Mouse (Mus musculus) intestine, embryonic 15.5 days (tissue): ENCODE measurements at regions not wholly inside any gene's neighbourhood (a gene's known extent, or its start where the extent isn't known, plus 50 kb on each side); places are given as distances from the start of the nearest gene placed in this dataset.

Source experiments
- ATAC-seq: fragments of 200-750 bp; cut with Nextera tagmentation; 2 replicates; pipeline ENCODE4 v1.8.0; 2017; ENCODE audit warnings: moderate TSS enrichment, moderate library complexity
- H3K27ac ChIP-seq: fragments of 300-500 bp; sonication (generic); 2 replicates; pipeline ENCODE4 v1.5.1; 2015; ENCODE audit warnings: mild to moderate bottlenecking, inconsistent platforms
- H3K27me3 ChIP-seq: fragments of 300-500 bp; sonication (generic); replicated peaks from 2 replicates; pipeline ENCODE4 v1.6.1; 2015; ENCODE audit warnings: inconsistent platforms
- H3K36me3 ChIP-seq: fragments of 300-500 bp; sonication (generic); 2 replicates; pipeline ENCODE4 v1.6.1; 2015; ENCODE audit warnings: inconsistent platforms
- H3K4me1 ChIP-seq: fragments of 300-500 bp; sonication (generic); replicated peaks from 2 replicates; pipeline ENCODE4 v1.6.1; 2015; ENCODE audit warnings: inconsistent platforms
- H3K4me2 ChIP-seq: fragments of 300-500 bp; sonication (generic); replicated peaks from 2 replicates; pipeline ENCODE4 v1.6.1; 2015; ENCODE audit warnings: mild to moderate bottlenecking, inconsistent platforms
- H3K4me3 ChIP-seq: fragments of 300-500 bp; sonication (generic); replicated peaks from 2 replicates; pipeline ENCODE4 v1.5.1; 2015; ENCODE audit warnings: inconsistent platforms
- H3K9ac ChIP-seq: fragments of 300-500 bp; sonication (generic); 2 replicates; pipeline ENCODE4 v1.6.1; 2015; ENCODE audit warnings: inconsistent platforms
- H3K9me3 ChIP-seq: fragments of 300-500 bp; sonication (generic); 2 replicates; pipeline ENCODE4 v1.6.1; 2016; ENCODE audit warnings: inconsistent platforms
- WGBS: fragments of 180-500 bp; shearing (Covaris S2); methylation state at CpG from one replicate; pipeline ENCODE4 v1.1.7; 2015; 5-methylcytosine and 5-hydroxymethylcytosine counted together

DNA sequence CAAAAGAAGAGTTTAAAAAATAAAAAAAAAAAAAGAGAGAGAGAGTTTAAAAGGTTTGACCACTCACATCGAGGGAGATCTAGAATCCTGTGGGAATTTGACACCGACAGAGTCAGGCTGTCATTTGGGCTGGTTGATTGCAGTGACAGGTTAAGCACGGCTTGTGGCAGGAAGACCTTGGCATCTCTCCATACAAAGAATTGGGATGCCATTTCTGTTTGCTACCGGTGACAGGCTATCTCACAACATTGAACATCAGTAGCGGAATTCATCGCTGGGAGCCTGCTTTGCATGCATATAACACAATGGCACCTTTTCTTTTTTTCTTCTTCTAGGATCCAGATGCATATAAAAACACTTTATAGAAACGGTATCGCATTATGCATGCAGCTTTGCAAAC lies 53.7 kb upstream of the Gm26657 start:
- Histone ChIP-seq H3K9me3 (no peaks in the 10 kb centered on the region), H3K9ac (no peak overlapping the region), H3K4me2 (no peak overlapping the region), H3K4me3 (no peak overlapping the region), H3K27me3 (no peaks in the 10 kb centered on the region; the same call in 1 of the 2 replicates), H3K27ac (no peak overlapping the region), H3K36me3 (no peaks in the 10 kb centered on the region), H3K4me1 (0 out of 2 replicates have a peak, but pooled peaks cover 2% of the 10 kb centered on the region)
- no peak for ATAC-seq
- WGBS = 72% methylated on average over 8 of the region's 8 CpGs

DNA sequence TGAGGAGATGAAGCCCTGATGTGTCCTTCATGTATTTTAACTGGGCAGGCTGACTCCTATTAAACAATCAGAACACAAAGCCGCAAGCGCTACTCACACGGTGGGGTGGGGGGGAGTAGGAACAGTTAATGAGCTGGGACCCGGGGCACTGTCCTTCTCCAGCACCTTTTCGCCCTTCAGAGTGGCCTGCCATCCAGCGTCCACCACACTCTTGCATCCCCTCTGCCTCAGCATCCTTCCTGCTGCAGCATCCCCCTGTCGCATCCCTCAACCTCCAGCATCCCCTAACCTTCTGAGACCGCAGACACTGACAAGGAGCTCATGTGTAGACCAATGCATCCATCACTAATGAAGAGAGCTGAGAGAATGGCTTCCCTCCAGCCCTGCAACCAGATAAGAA lies 54.2 kb upstream of the Gm26657 start:
- H3K36me3 ChIP-seq = no peaks in the 10 kb centered on the region
- no peak overlapping the region for H3K4me3 ChIP-seq
- H3K9ac ChIP-seq = no peak overlapping the region
- no peaks in the 10 kb centered on the region; the same call in 1 of the 2 replicates for H3K27me3 ChIP-seq
- WGBS = 53% methylated on average over 8 of the region's 8 CpGs
- no peak for ATAC-seq
- H3K4me1 ChIP-seq = 0 out of 2 replicates have a peak, but pooled peaks cover 2% of the 10 kb centered on the region
- H3K4me2 ChIP-seq = no peak overlapping the region
- no peaks in the 10 kb centered on the region for H3K9me3 ChIP-seq
- H3K27ac ChIP-seq = no peak overlapping the region

DNA sequence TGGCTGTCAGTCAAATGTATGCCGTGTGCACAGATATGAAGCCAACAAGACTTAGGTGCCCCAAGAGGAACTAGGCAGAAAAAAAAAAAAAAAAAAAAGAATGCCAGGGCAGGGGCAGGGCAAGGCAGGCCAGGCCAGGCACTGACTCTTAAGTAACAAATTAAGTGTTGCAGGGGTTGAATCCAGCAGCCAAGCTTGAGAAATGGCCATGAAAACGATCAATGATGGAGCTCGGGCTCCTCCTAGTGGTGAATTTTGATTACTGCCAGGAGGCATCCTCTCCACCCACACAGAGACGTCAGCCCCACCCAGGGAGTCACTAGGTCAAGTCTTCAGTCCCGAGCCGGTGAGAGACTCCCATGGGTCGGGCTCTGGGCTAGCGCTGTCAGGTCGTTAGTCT lies 54.7 kb upstream of the Gm26657 start:
- H3K4me3 ChIP-seq = no peak overlapping the region
- H3K9ac ChIP-seq = no peak overlapping the region
- H3K27me3 ChIP-seq = no peaks in the 10 kb centered on the region; the same call in 1 of the 2 replicates
- no peaks in the 10 kb centered on the region for H3K9me3 ChIP-seq
- 9% methylated on average over 9 of the region's 9 CpGs for WGBS
- H3K36me3 ChIP-seq = no peaks in the 10 kb centered on the region
- 0 out of 2 replicates have a peak, but pooled peaks cover 2% of the 10 kb centered on the region for H3K4me1 ChIP-seq
- no peak overlapping the region for H3K27ac ChIP-seq
- H3K4me2 ChIP-seq = 0 out of 2 replicates have a peak overlapping the region, but pooled peaks have one; percentile 23
- peak; percentile 77 for ATAC-seq

DNA sequence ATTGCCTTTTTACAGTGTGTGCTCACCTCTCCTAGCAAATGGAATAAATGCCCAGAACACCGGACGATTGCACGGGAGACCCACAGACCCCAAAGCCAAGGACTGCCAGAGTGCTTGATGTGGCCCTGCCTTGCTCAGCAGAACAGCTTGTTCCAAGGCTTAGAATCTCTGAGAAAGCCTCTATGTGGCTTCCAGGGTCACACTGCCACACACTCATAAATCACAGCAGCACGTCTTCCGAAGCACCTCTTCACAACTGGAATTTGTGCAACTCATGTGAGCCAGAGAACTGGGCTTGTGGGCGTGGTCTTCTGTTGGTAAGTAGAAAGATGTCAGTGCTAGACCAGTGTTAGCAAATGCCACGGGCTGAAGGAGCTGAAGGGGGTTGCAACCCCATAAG lies 55.8 kb upstream of the Gm26657 start:
- H3K4me1 ChIP-seq = 0 out of 2 replicates have a peak, but pooled peaks cover 2% of the 10 kb centered on the region
- no peak for ATAC-seq
- H3K4me3 ChIP-seq = no peak overlapping the region
- no peak overlapping the region for H3K4me2 ChIP-seq
- no peaks in the 10 kb centered on the region for H3K9me3 ChIP-seq
- no peak overlapping the region for H3K9ac ChIP-seq
- WGBS = 82% methylated on average over 7 of the region's 7 CpGs
- H3K27me3 ChIP-seq = no peaks in the 10 kb centered on the region; the same call in 1 of the 2 replicates
- no peaks in the 10 kb centered on the region for H3K36me3 ChIP-seq
- H3K27ac ChIP-seq = no peak overlapping the region

DNA sequence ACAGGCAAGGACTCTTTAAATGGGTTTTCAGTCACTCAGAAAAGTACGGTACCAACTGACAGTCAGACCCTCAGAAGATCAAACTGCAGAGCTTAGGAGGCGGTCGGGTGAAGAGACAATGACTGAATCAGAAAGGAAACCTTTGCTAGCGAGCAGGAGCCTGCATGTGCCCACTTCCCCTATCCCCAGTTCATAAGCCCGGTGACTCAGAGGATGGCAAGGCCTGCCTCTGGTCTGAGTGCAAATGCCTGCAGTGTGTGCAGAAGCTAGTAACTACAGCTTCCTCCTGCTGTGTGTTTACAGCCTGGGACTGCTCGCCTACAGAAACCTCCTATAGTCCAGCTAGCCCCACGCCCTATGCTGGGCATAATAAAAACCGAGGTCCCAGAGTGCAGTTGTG lies 58.7 kb upstream of the Gm26657 start:
- 0 out of 2 replicates have a peak, but pooled peaks cover 2% of the 10 kb centered on the region for H3K4me1 ChIP-seq
- no peak overlapping the region for H3K9ac ChIP-seq
- WGBS = 75% methylated on average over 8 of the region's 8 CpGs
- H3K4me2 ChIP-seq = no peak overlapping the region
- H3K36me3 ChIP-seq = no peaks in the 10 kb centered on the region
- H3K4me3 ChIP-seq = no peak overlapping the region
- no peak overlapping the region for H3K27ac ChIP-seq
- H3K27me3 ChIP-seq = no peaks in the 10 kb centered on the region
- H3K9me3 ChIP-seq = no peaks in the 10 kb centered on the region
- no peak for ATAC-seq

DNA sequence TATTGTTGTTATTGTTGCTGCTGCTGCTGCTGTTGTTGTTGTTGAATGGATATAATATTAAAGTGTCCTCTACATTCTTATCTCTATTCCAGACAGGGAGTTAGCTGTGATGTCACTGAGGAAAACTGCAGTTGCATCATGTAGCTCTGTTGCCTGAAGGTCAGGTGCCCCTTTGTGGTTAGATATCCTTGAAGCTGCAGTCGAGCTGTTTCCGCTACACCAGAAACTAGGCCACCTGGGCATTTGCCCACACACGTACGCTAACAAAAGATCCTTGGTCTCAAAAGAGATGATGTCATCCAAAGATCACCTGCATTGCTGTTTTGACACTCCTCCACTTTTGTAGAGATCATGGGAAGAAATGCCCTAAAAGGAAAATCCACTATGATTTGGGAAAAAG lies 66.0 kb upstream of the Gm26657 start:
- no peak overlapping the region for H3K27ac ChIP-seq
- no peak overlapping the region for H3K9ac ChIP-seq
- H3K27me3 ChIP-seq = no peaks in the 10 kb centered on the region
- WGBS = 82% methylated on average over 4 of the region's 4 CpGs
- H3K9me3 ChIP-seq = no peaks in the 10 kb centered on the region
- H3K4me1 ChIP-seq = no peaks in the 10 kb centered on the region
- no peak overlapping the region for H3K4me3 ChIP-seq
- H3K36me3 ChIP-seq = no peaks in the 10 kb centered on the region
- H3K4me2 ChIP-seq = no peak overlapping the region
- no peak for ATAC-seq

DNA sequence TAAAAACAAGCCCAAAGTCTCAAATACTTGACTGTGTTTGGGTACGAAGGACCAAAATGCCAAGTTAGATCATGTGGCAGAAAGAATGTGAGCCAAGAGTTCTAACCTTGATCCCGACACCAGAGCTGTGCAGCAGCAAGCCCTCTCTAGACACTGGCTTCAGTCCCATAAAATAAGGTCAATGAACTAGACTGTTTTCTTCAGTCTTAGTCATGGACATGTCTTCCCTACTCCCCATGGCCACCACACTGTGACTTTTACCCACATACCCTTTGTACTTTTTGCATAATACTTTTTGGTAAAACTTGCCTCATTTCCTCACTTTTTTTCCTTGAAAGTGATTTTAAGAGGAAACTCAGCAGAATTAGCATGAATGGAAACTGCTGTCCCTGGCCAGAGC lies 74.9 kb upstream of the Gm26657 start:
- Histone ChIP-seq H3K4me2 (no peak overlapping the region), H3K27me3 (no peaks in the 10 kb centered on the region), H3K4me3 (no peak overlapping the region), H3K36me3 (no peaks in the 10 kb centered on the region), H3K27ac (no peak overlapping the region), H3K9me3 (no peaks in the 10 kb centered on the region), H3K4me1 (no peaks in the 10 kb centered on the region), H3K9ac (no peak overlapping the region)
- WGBS = 83% methylated on average over 2 of the region's 2 CpGs
- ATAC-seq = no peak

DNA sequence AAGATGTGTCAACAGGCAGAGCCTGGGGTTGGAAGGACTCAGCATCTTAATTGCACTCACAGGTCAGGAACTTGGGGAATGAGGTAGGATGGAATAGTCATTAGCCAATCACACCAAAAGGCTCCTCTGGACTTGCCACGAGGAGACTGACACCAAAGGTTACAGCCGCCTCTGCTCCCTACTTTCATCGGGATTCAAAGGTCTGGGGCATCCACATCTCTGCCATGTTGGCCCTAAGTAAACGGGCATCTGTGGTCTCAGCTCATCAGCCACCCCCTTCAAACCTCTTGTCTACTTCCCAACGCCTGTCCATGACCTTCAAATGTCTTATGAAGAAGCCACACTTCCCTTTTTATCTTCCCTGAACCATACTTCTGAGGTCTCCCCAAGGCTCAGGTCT lies 78.1 kb upstream of the Gm26657 start:
- Histone ChIP-seq H3K4me2 (no peak overlapping the region), H3K9me3 (no peaks in the 10 kb centered on the region), H3K36me3 (no peaks in the 10 kb centered on the region), H3K9ac (no peak overlapping the region), H3K27ac (no peak overlapping the region), H3K27me3 (no peaks in the 10 kb centered on the region), H3K4me3 (no peak overlapping the region), H3K4me1 (no peaks in the 10 kb centered on the region)
- 77% methylated on average over 5 of the region's 5 CpGs for WGBS
- ATAC-seq = no peak

DNA sequence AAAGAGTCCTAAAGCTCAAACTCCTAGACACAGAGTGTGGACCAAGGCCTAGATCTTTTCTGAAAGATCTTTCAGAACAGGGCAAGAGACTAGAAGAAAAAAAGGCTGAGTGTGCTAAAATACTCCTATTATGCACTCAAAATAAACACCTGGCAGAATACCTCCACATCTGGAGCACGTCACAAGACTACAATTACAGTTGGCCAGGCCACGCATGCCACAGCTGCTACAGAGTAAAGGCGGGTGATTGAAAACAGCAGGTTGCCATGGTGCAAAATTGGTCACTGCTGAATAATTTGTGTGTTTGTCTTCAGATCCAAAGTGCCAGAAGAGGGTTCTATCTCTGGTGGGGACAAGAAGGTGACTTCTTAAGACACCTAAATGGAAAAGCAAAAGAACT lies 82.8 kb upstream of the Gm26657 start:
- H3K27me3 ChIP-seq = no peaks in the 10 kb centered on the region
- H3K4me3 ChIP-seq = no peak overlapping the region
- ATAC-seq = no peak
- no peak overlapping the region for H3K9ac ChIP-seq
- no peaks in the 10 kb centered on the region for H3K4me1 ChIP-seq
- no peaks in the 10 kb centered on the region for H3K9me3 ChIP-seq
- H3K36me3 ChIP-seq = no peaks in the 10 kb centered on the region
- no peak overlapping the region for H3K4me2 ChIP-seq
- H3K27ac ChIP-seq = no peak overlapping the region
- 65% methylated on average over 3 of the region's 3 CpGs for WGBS

DNA sequence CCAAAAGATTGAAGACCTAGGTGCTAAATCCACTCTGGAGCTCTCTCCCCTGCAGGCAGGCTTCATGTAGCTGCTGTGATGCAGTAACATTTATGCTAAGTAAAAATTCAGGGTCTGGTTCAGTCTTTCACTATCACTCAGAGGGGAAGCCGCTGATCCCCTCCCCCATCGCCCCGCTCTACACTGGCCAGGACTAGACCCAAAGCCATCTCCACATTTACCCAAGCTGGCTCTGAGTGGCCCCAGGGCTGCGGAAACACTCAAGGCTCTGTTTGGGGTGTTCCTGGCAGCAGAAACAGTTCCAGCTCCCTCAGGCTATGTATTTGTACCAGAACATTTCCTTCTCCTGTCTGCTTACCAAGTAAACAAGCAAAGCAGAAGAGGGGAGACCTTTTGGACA lies 85.5 kb upstream of the Gm26657 start:
- no peaks in the 10 kb centered on the region for H3K36me3 ChIP-seq
- H3K4me2 ChIP-seq = no peak overlapping the region
- no peak for ATAC-seq
- H3K4me1 ChIP-seq = no peaks in the 10 kb centered on the region
- no peak overlapping the region for H3K9ac ChIP-seq
- H3K27me3 ChIP-seq = no peaks in the 10 kb centered on the region
- no peaks in the 10 kb centered on the region for H3K9me3 ChIP-seq
- no peak overlapping the region for H3K4me3 ChIP-seq
- no peak overlapping the region for H3K27ac ChIP-seq
- 78% methylated on average over 4 of the region's 4 CpGs for WGBS

DNA sequence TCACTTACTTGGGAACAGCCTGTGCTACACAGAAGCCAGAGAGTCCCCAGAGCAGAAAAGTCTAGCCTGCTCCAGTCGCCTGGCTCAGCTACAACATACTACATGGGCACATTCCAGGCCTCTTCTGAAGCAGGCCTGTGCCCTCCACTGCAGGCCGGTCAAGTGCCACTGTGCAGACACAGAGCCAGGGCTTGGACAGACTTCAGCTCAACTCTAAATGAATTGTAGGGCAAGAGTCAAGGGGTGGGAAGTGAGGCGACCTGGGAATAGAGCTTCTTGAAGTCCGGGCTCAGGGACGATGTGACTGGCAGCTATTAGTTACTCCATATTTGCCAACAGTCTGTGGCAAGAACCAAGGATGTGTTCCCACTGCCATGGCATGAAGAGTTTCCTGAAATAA lies 87.1 kb upstream of the Gm26657 start:
- H3K36me3 ChIP-seq = no peaks in the 10 kb centered on the region
- H3K9me3 ChIP-seq = no peaks in the 10 kb centered on the region
- no peak for ATAC-seq
- 80% methylated on average over 5 of the region's 5 CpGs for WGBS
- H3K27me3 ChIP-seq = no peaks in the 10 kb centered on the region
- H3K4me1 ChIP-seq = no peaks in the 10 kb centered on the region
- H3K9ac ChIP-seq = no peak overlapping the region
- no peak overlapping the region for H3K27ac ChIP-seq
- H3K4me2 ChIP-seq = no peak overlapping the region
- H3K4me3 ChIP-seq = no peak overlapping the region

DNA sequence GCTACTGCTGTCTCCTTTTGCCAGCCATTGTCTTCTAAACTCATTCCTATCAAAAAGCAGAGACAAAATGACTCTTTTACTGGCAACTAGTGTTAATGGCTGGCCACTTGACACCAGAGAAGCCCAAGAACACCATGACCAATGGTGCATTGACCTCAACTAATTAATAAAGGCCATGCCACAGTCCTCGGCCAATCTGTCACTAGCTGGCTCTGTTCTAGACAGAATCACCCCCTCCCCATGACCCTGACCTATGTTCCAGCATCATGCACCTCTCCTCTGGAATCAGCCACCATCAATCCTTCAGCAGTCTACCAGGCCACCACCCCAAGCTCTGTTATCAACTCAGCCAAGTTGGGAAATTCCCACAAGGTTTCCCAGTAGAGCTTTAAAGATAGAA lies 90.1 kb upstream of the Gm26657 start:
- Histone ChIP-seq H3K9me3 (no peaks in the 10 kb centered on the region), H3K27ac (no peak overlapping the region), H3K27me3 (no peaks in the 10 kb centered on the region), H3K4me1 (no peaks in the 10 kb centered on the region), H3K4me3 (no peak overlapping the region), H3K36me3 (no peaks in the 10 kb centered on the region), H3K9ac (no peak overlapping the region), H3K4me2 (no peak overlapping the region)
- WGBS = 78% methylated on average over 1 of the region's 1 CpGs
- no peak for ATAC-seq

DNA sequence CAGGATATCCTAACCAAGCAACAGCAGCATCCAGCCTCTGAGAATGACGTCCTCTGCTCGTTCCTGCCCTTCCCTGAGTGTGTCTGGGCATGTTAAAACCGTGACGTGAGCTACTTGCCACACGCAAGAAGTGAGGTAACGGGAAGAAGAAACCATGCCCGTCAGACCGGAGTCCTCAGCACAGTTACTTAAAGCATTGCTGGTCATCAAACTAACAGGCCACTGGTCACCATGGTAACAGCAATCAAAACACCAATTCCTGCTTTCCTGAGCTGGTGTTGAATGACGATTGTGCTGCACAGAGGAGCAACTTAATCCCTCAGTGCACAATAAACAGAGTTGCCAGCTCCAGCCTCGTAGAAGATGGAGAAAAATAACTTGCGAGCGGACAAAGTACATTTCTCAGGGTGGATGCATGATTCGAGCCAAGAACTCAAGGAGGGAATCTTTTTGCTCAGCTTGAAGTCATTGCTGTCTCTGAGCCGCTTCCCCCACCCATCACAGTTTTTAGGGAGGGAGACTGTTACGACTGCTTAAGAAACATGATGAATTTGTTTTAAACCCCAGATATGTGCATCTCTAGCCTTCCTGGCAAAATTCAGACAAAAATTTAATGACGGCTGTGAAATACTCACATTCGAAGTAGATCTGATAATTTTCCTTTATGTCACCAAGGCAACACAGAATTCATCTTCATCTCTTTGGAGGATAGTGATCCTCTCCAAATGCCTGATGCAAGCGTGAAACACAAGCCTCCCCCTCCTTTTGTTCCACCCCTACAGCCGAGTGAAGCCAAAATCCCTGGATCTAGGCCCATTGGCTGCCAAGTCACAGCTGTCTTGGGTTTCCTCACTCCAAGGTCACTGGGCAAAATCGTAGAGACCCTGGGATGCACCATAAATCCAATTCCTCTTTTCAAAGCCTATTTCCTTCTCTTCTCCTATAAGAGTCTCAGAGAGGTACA lies 95.6 kb upstream of the Gm26657 start:
- Histone ChIP-seq H3K4me2 (no peak overlapping the region), H3K27ac (no peak overlapping the region), H3K9ac (no peak overlapping the region), H3K36me3 (no peaks in the 10 kb centered on the region), H3K9me3 (no peaks in the 10 kb centered on the region), H3K4me1 (0 out of 2 replicates have a peak, but pooled peaks cover 4% of the 10 kb centered on the region), H3K27me3 (no peaks in the 10 kb centered on the region), H3K4me3 (no peak overlapping the region)
- 28% methylated on average over 20 of the region's 20 CpGs for WGBS
- ATAC-seq = peak; percentile 43
